Mouse (Mus musculus) gastrocnemius, adult 8-10 months (tissue): Measurements from ENCODE around the gene Ptafr. TPM values are rescaled to one million over a fixed set of nuclear protein-coding genes. Genes with fewer than 3 reads are reported as not detected.

Experiments
- DNase-seq, 2 experiments: peaks; one replicate each; pipeline ENCODE4 v3.0.0; 2022; ENCODE audit warnings: low spot score in 2 of 2
- total RNA-seq, 4 experiments: library from RNA; stranded (reverse); gene quantifications; 2 replicates each; pipeline ENCODE4 v1.2.4; 2022

Gene Ptafr
- total RNA-seq, 4 experiments from 2014 or later: 0.15 to 1.0 (median 0.50) TPM

GRCm38 (mm10) chr4:132611320-132611719 lies 47.5 kb downstream of the Ptafr start:
- no peak for DNase-seq

- no peak for DNase-seq
Measured at GRCm38 (mm10) chr4:132617873-132618272, 54.0 kb downstream of the Ptafr start.

- DNase-seq: no peak
Measured at GRCm38 (mm10) chr4:132618850-132619375, 55.0 kb downstream of the Ptafr start.

- no peak for DNase-seq
Measured at GRCm38 (mm10) chr4:132620134-132620533, 56.3 kb downstream of the Ptafr start.

- DNase-seq: no peak
Measured at GRCm38 (mm10) chr4:132621287-132622068, 57.6 kb downstream of the Ptafr start.

- DNase-seq: no peak
Measured at GRCm38 (mm10) chr4:132624034-132624657, 60.3 kb downstream of the Ptafr start.

- DNase-seq: no peak
Measured at GRCm38 (mm10) chr4:132628830-132629229, 65.0 kb downstream of the Ptafr start.

Other genes with a start within 250 kb of the Ptafr start
- 10 to 100 TPM in 3 of 4 experiments, 1 to 10 TPM in 1; 9.4 to 13.4 (median 11.1) TPM for gene Trnau1ap, start 234.5 kb upstream of the Ptafr start, total RNA-seq
- 1 to 10 TPM; 4.8 to 8.4 (median 8.1) TPM for gene Rcc1, start 210.5 kb upstream of the Ptafr start, total RNA-seq
- gene Phactr4, start 141.6 kb upstream of the Ptafr start, total RNA-seq: 10 to 100 TPM; 10.2 to 13.1 (median 10.9) TPM
- 1 to 10 TPM; 2.2 to 4.9 (median 3.4) TPM for gene Med18, start 100.1 kb upstream of the Ptafr start, total RNA-seq
- gene Sesn2, start 53.6 kb upstream of the Ptafr start, total RNA-seq: 1 to 10 TPM; 2.1 to 2.5 (median 2.2) TPM
- gene Atpif1, start 30.4 kb upstream of the Ptafr start, total RNA-seq: 10 to 100 TPM; 48.3 to 57.9 (median 49.7) TPM
- gene Dnajc8, start 28.5 kb upstream of the Ptafr start, total RNA-seq: 10 to 100 TPM; 34.4 to 50.4 (median 38.8) TPM
- gene Eya3, start 74.9 kb downstream of the Ptafr start, total RNA-seq: 10 to 100 TPM; 11.1 to 13.8 (median 12.1) TPM
- gene Xkr8, start 168.5 kb downstream of the Ptafr start, total RNA-seq: 1 to 10 TPM in 2 of 4 experiments, under 1 TPM in 2; 0.44 to 1.4 (median 1.1) TPM
- 1 to 10 TPM in 2 of 4 experiments, under 1 TPM in 1, not detected in 1; 0.56 to 1.5 (median 1.0) TPM for gene Smpdl3b, start 193.2 kb downstream of the Ptafr start, total RNA-seq
- gene Rpa2, start 204.3 kb downstream of the Ptafr start, total RNA-seq: 10 to 100 TPM; 15.3 to 18.7 (median 17.6) TPM
- under 1 TPM; 0.41 to 0.58 (median 0.50) TPM for gene Themis2, start 232.3 kb downstream of the Ptafr start, total RNA-seq